Mouse (Mus musculus): ENCODE results near the gene Setdb2.
"Not testable (repeated sequence)": the region's sequence is repeated elsewhere in the genome, so short reads cannot be mapped to it uniquely, and the experiment has no call there.

Setdb2 gene

GRCm38 (mm10) chr14:59440558-59441471 lies at the start of gene Setdb2, which contains the start of gene Cab39l:
TSS of gene Setdb2 (minus strand) at chr14:59440884.
TSS of gene Cab39l (plus strand) at chr14:59440972.
- DNase-seq (ENCODE audit: low spot score in 2 of 2), result peak; percentile 96 to 97

GRCm38 (mm10) chr14:59485247-59485810 lies 44.6 kb upstream of the Setdb2 start:
- DNase-seq (ENCODE audit: low spot score in 2 of 2), result no peak

- no peak for DNase-seq (ENCODE audit: low spot score in 2 of 2)
These were observed 38.0 kb upstream of the Setdb2 start for GRCm38 (mm10) chr14:59478699-59479098.

- no peak for DNase-seq (ENCODE audit: low spot score in 2 of 2)
These were observed 30.1 kb upstream of the Setdb2 start for GRCm38 (mm10) chr14:59470781-59471180.

GRCm38 (mm10) chr14:59467798-59468197 lies 27.1 kb upstream of the Setdb2 start:
- DNase-seq (ENCODE audit: low spot score in 2 of 2), result no peak

- DNase-seq (ENCODE audit: low spot score in 2 of 2), result no peak
These were observed 25.8 kb upstream of the Setdb2 start for GRCm38 (mm10) chr14:59466503-59466902.

GRCm38 (mm10) chr14:59447981-59448380 lies 7.3 kb upstream of the Setdb2 start:
- DNase-seq (ENCODE audit: low spot score in 2 of 2), result no peak

- no peak for DNase-seq (ENCODE audit: low spot score in 2 of 2)
These were observed 4.7 kb upstream of the Setdb2 start for GRCm38 (mm10) chr14:59445421-59445820.

- DNase-seq (ENCODE audit: low spot score in 2 of 2), result no peak
These were observed 755 bp upstream of the Setdb2 start for GRCm38 (mm10) chr14:59441472-59441805.

GRCm38 (mm10) chr14:59440039-59440438 lies 645 bp downstream of the Setdb2 start:
- no peak for DNase-seq (ENCODE audit: low spot score in 2 of 2)

GRCm38 (mm10) chr14:59438505-59438904 lies 2.2 kb downstream of the Setdb2 start:
- no peak for DNase-seq (ENCODE audit: low spot score in 2 of 2)

- DNase-seq (ENCODE audit: low spot score in 2 of 2), result no peak
These were observed 3.3 kb downstream of the Setdb2 start for GRCm38 (mm10) chr14:59437398-59437797.

- DNase-seq (ENCODE audit: low spot score in 2 of 2), result no peak
These were observed 5.5 kb downstream of the Setdb2 start for GRCm38 (mm10) chr14:59435206-59435605.

- no peak for DNase-seq (ENCODE audit: low spot score in 2 of 2)
These were observed 6.8 kb downstream of the Setdb2 start for GRCm38 (mm10) chr14:59433902-59434301.

GRCm38 (mm10) chr14:59430556-59430955 lies 10.1 kb downstream of the Setdb2 start:
- DNase-seq (ENCODE audit: low spot score in 2 of 2), result no peak

GRCm38 (mm10) chr14:59422912-59423663 lies 17.6 kb downstream of the Setdb2 start:
- no peak for DNase-seq (ENCODE audit: low spot score in 2 of 2)

- DNase-seq (ENCODE audit: low spot score in 2 of 2), result no peak
These were observed 22.5 kb downstream of the Setdb2 start for GRCm38 (mm10) chr14:59418171-59418570.

GRCm38 (mm10) chr14:59414979-59415378 lies 25.7 kb downstream of the Setdb2 start:
- DNase-seq (ENCODE audit: low spot score in 2 of 2), result not testable (repeated sequence)

- DNase-seq (ENCODE audit: low spot score in 2 of 2), result no peak
These were observed 43.7 kb downstream of the Setdb2 start for GRCm38 (mm10) chr14:59396999-59397398.

- DNase-seq (ENCODE audit: low spot score in 2 of 2), result no peak
These were observed 45.4 kb downstream of the Setdb2 start, which contains the start of gene Phf11c for GRCm38 (mm10) chr14:59395281-59395680. TSS of gene Phf11c (minus strand) at chr14:59395381.

- DNase-seq (ENCODE audit: low spot score in 2 of 2), result peak; percentile 36 to 52
These were observed 50.5 kb downstream of the Setdb2 start for GRCm38 (mm10) chr14:59390181-59390580.

GRCm38 (mm10) chr14:59389532-59389931 lies 51.2 kb downstream of the Setdb2 start:
- DNase-seq (ENCODE audit: low spot score in 2 of 2), result no peak
